Mouse (Mus musculus) heart, embryonic 11.5 days (tissue): ENCODE measurements at regions not wholly inside any gene's neighbourhood (a gene's known extent, or its start where the extent isn't known, plus 50 kb on each side); places are given as distances from the start of the nearest gene placed in this dataset.

Experiments
- ATAC-seq: fragments of 200-750 bp; cut with Nextera tagmentation; replicated peaks from 2 replicates; pipeline ENCODE4 v1.8.0; 2017; ENCODE audit warnings: moderate library complexity; ENCODE audit not compliant: insufficient number of reproducible peaks, low FRiP score, low TSS enrichment
- H3K27ac ChIP-seq: fragments of 300-500 bp; sonication (generic); 2 replicates; pipeline ENCODE4 v1.5.1; 2014; ENCODE audit warnings: mild to moderate bottlenecking, low read depth, low read length
- H3K27me3 ChIP-seq: fragments of 300-500 bp; sonication (generic); 2 replicates; pipeline ENCODE4 v1.6.1; 2014; ENCODE audit warnings: mild to moderate bottlenecking, low read length, mixed read lengths; ENCODE audit not compliant: control insufficient read depth, insufficient read depth
- H3K36me3 ChIP-seq: fragments of 300-500 bp; sonication (generic); 2 replicates; pipeline ENCODE4 v1.6.1; 2014; ENCODE audit warnings: mild to moderate bottlenecking, low read length, moderate library complexity, mixed read lengths; ENCODE audit not compliant: control insufficient read depth, insufficient read depth
- H3K4me1 ChIP-seq: fragments of 300-500 bp; sonication (generic); 2 replicates; pipeline ENCODE4 v1.6.1; 2014; ENCODE audit warnings: low read length; ENCODE audit not compliant: control insufficient read depth, insufficient read depth
- H3K4me2 ChIP-seq: fragments of 300-500 bp; sonication (generic); 2 replicates; pipeline ENCODE4 v1.6.1; 2014; ENCODE audit warnings: mild to moderate bottlenecking, moderate library complexity
- H3K4me3 ChIP-seq: fragments of 300-500 bp; sonication (generic); 2 replicates; pipeline ENCODE4 v1.5.1; 2014; ENCODE audit warnings: low read depth, low read length
- H3K9ac ChIP-seq: fragments of 300-500 bp; sonication (generic); 2 replicates; pipeline ENCODE4 v1.6.1; 2014; ENCODE audit warnings: mild to moderate bottlenecking, low read depth, low read length, moderate library complexity
- H3K9me3 ChIP-seq: fragments of 300-500 bp; sonication (generic); replicated peaks from 2 replicates; pipeline ENCODE4 v1.6.1; 2016; ENCODE audit warnings: low read length; ENCODE audit not compliant: control insufficient read depth
- WGBS: fragments of 180-500 bp; shearing (Covaris S2); extraction: QIAGEN DNeasy Blood & Tissue Kit; methylation state at CpG from one replicate; pipeline ENCODE4 v1.1.7; 2014; ENCODE audit not compliant: insufficient replicate concordance; 5-methylcytosine and 5-hydroxymethylcytosine counted together

- no peaks in the 10 kb centered on the region for H3K27me3 ChIP-seq
Observed at GRCm38 (mm10) chr12:10008473-10008872, 361.3 kb upstream of the Nt5c1b start.

GRCm38 (mm10) chr12:10016710-10017581, 352.8 kb upstream of the Nt5c1b start:
- no peak for ATAC-seq
- Histone ChIP-seq H3K36me3 (no peaks in the 10 kb centered on the region), H3K9me3 (no peaks in the 10 kb centered on the region), H3K4me2 (no peak overlapping the region), H3K27ac (no peak overlapping the region), H3K27me3 (no peaks in the 10 kb centered on the region), H3K4me1 (no peaks in the 10 kb centered on the region), H3K9ac (no peak overlapping the region), H3K4me3 (no peak overlapping the region)
- WGBS = 76% methylated on average over 15 of the region's 15 CpGs

More at GRCm38 (mm10) chr12:10008473-10008872, 361.3 kb upstream of the Nt5c1b start:
- H3K9ac ChIP-seq = no peak overlapping the region
- WGBS = 73% methylated on average over 3 of the region's 3 CpGs
- ATAC-seq = no peak
- H3K9me3 ChIP-seq = no peaks in the 10 kb centered on the region
- no peaks in the 10 kb centered on the region for H3K36me3 ChIP-seq
- no peak overlapping the region for H3K27ac ChIP-seq
- no peak overlapping the region for H3K4me3 ChIP-seq
- H3K4me1 ChIP-seq = no peaks in the 10 kb centered on the region
- no peak overlapping the region for H3K4me2 ChIP-seq

- no peak overlapping the region for H3K27ac ChIP-seq
- H3K9me3 ChIP-seq = no peaks in the 10 kb centered on the region
- no peaks in the 10 kb centered on the region for H3K36me3 ChIP-seq
- no peak overlapping the region for H3K9ac ChIP-seq
- no peaks in the 10 kb centered on the region for H3K27me3 ChIP-seq
- no peaks in the 10 kb centered on the region for H3K4me1 ChIP-seq
- no peak overlapping the region for H3K4me2 ChIP-seq
- no peak for ATAC-seq
- no peak overlapping the region for H3K4me3 ChIP-seq
- WGBS = 74% methylated on average over 8 of the region's 8 CpGs
Observed at GRCm38 (mm10) chr12:10035479-10035878, 334.3 kb upstream of the Nt5c1b start.

- no peak for ATAC-seq
- no peaks in the 10 kb centered on the region for H3K27me3 ChIP-seq
Observed at GRCm38 (mm10) chr12:10062006-10062514, 307.7 kb upstream of the Nt5c1b start.

GRCm38 (mm10) chr12:10078341-10078740, 291.4 kb upstream of the Nt5c1b start:
- no peak for ATAC-seq
- H3K4me3 ChIP-seq = no peak overlapping the region
- H3K27me3 ChIP-seq = no peaks in the 10 kb centered on the region
- H3K36me3 ChIP-seq = no peaks in the 10 kb centered on the region
- no peak overlapping the region for H3K9ac ChIP-seq
- H3K4me1 ChIP-seq = no peaks in the 10 kb centered on the region
- H3K9me3 ChIP-seq = no peaks in the 10 kb centered on the region
- no peak overlapping the region for H3K4me2 ChIP-seq
- H3K27ac ChIP-seq = no peak overlapping the region
- 65% methylated on average over 5 of the region's 5 CpGs for WGBS

More at GRCm38 (mm10) chr12:10062006-10062514, 307.7 kb upstream of the Nt5c1b start:
- H3K4me2 ChIP-seq = no peak overlapping the region
- H3K4me1 ChIP-seq = no peaks in the 10 kb centered on the region
- H3K9me3 ChIP-seq = no peaks in the 10 kb centered on the region
- no peak overlapping the region for H3K4me3 ChIP-seq
- 32% methylated on average over 1 of the region's 1 CpGs for WGBS
- H3K27ac ChIP-seq = no peak overlapping the region
- H3K36me3 ChIP-seq = no peaks in the 10 kb centered on the region
- no peak overlapping the region for H3K9ac ChIP-seq

GRCm38 (mm10) chr12:10079482-10079881, 290.3 kb upstream of the Nt5c1b start:
- Histone ChIP-seq H3K27ac (no peak overlapping the region), H3K4me1 (no peaks in the 10 kb centered on the region), H3K9me3 (no peaks in the 10 kb centered on the region), H3K4me3 (no peak overlapping the region), H3K27me3 (no peaks in the 10 kb centered on the region), H3K4me2 (0 out of 2 replicates have a peak overlapping the region, but pooled peaks have one; percentile 2), H3K36me3 (no peaks in the 10 kb centered on the region), H3K9ac (no peak overlapping the region)
- ATAC-seq = no peak
- 41% methylated on average over 9 of the region's 9 CpGs for WGBS

GRCm38 (mm10) chr12:10112874-10113453, 256.8 kb upstream of the Nt5c1b start:
- no peak overlapping the region for H3K4me2 ChIP-seq
- H3K36me3 ChIP-seq = no peaks in the 10 kb centered on the region
- H3K4me1 ChIP-seq = no peaks in the 10 kb centered on the region
- no peak overlapping the region for H3K9ac ChIP-seq
- H3K4me3 ChIP-seq = no peak overlapping the region
- WGBS = 76% methylated on average over 1 of the region's 1 CpGs
- no peak overlapping the region for H3K27ac ChIP-seq
- ATAC-seq = no peak
- H3K27me3 ChIP-seq = no peaks in the 10 kb centered on the region
- no peaks in the 10 kb centered on the region for H3K9me3 ChIP-seq

- no peaks in the 10 kb centered on the region for H3K9me3 ChIP-seq
- no peak overlapping the region for H3K27ac ChIP-seq
Observed at GRCm38 (mm10) chr12:10122102-10122501, 247.7 kb upstream of the Nt5c1b start.

More at GRCm38 (mm10) chr12:10122102-10122501, 247.7 kb upstream of the Nt5c1b start:
- no peak overlapping the region for H3K4me3 ChIP-seq
- ATAC-seq = peak; percentile 55; the same call in 1 of the 2 replicates
- H3K9ac ChIP-seq = no peak overlapping the region
- H3K36me3 ChIP-seq = no peaks in the 10 kb centered on the region
- 5% methylated on average over 2 of the region's 2 CpGs for WGBS
- H3K27me3 ChIP-seq = no peaks in the 10 kb centered on the region
- no peak overlapping the region for H3K4me2 ChIP-seq
- peaks cover 12% of the 10 kb centered on the region for H3K4me1 ChIP-seq
